Mouse (Mus musculus): Measurements from ENCODE around the gene Teddm1a. TPM values are rescaled to one million over a fixed set of nuclear protein-coding genes. Genes with fewer than 3 reads are reported as not detected.

The Teddm1a gene
- under 1 TPM in 1 of 2 experiments, not detected in 1; 0.59 TPM for polyA plus RNA-seq (2017; shearing (Covaris generic))

GRCm38 (mm10) chr1:153891442-153891841 lies at the start of gene Teddm1a:
Gene Teddm1a, plus strand, starts transcription at chr1:153891742.

GRCm38 (mm10) chr1:153844042-153844441 lies 47.5 kb upstream of the Teddm1a start, which contains the start of gene Rgsl1:
Gene Rgsl1, minus strand, starts transcription at chr1:153844142.

DNA sequence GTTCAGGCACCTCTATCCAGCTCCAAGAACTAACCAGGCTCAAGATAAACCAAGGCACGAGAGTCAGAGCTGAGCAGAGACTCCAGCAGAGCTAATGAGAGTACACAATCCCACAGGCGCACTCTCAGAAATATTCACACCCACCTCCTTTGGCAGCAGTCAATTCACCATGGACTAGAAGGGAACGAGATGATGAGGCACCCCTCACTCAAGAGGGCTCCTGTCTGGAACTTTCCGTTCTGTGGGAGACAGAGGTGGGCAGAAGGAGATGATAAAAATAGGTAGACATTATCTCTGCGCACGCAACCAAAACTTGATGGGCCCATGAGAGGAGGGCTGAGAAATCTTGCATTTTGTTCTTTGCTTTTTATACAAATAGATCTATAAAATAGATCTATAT lies 17.5 kb upstream of the Teddm1a start, which contains the start of gene Teddm1b:
Gene Teddm1b, plus strand, starts transcription at position 301 of the 400 bp plus-strand sequence.

DNA sequence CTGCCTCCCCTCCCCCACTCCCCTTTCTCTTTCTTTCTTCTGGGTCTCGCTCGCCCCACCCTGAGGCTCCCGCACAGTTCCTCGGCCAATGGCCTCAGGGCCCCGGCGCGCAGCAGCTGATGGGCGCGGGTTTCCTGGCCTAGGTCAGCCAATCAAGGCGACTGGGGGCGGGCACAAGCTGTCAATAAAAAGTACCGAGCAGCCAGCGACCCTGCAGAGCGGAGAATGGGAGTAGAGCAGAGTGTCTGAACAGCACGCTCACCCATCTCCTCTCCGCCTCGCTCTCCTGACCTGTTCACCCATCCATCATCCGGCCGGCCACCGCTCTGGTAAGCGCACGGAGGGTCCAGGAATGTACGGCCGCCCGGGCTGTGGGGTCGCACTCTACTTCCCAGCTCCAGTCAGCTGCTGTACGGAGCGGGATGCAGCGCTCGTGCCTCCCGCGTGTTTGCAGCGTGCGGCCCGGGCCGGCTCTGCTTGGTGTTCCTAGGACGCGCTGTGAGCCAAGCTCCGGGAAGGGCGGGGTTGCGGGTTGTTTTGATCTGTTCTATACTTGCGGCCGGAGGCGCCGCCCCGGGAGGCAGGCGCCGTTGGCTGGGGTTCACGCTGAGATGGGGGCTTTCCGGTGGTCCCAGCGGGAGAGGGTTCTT lies 8.3 kb downstream of the Teddm1a start, which contains the start of the genes Glul and Teddm2:
Gene Glul, plus strand, starts transcription at position 214 of the 650 bp plus-strand sequence.
Gene Teddm2, minus strand, starts transcription at position 498 of the 650 bp plus-strand sequence.

Other genes with a start within 250 kb of the Teddm1a start
- not detected for gene Rgs8, start 238.7 kb upstream of the Teddm1a start, polyA plus RNA-seq (2017; shearing (Covaris generic))
- 10 to 100 TPM; 17.5 to 31.6 TPM for gene Rgs16, start 151.4 kb upstream of the Teddm1a start, polyA plus RNA-seq (2017; shearing (Covaris generic))
- 10 to 100 TPM; 24.7 to 25.9 TPM for gene Rnasel, start 142.3 kb upstream of the Teddm1a start, polyA plus RNA-seq (2017; shearing (Covaris generic))
- gene Rgsl1, start 47.6 kb upstream of the Teddm1a start, polyA plus RNA-seq (2017; shearing (Covaris generic)), result not detected
- gene Teddm1b, start 17.4 kb upstream of the Teddm1a start, polyA plus RNA-seq (2017; shearing (Covaris generic)), result under 1 TPM; 0.12 to 0.15 TPM
- 10 to 100 TPM; 28.4 to 29.7 TPM for gene Glul, start 8.2 kb downstream of the Teddm1a start, polyA plus RNA-seq (2017; shearing (Covaris generic))
- under 1 TPM; 0.28 to 0.30 TPM for gene Teddm2, start 8.5 kb downstream of the Teddm1a start, polyA plus RNA-seq (2017; shearing (Covaris generic))